ENCODE assay signal across 25 mouse cellular contexts in the genomic region with DNA sequence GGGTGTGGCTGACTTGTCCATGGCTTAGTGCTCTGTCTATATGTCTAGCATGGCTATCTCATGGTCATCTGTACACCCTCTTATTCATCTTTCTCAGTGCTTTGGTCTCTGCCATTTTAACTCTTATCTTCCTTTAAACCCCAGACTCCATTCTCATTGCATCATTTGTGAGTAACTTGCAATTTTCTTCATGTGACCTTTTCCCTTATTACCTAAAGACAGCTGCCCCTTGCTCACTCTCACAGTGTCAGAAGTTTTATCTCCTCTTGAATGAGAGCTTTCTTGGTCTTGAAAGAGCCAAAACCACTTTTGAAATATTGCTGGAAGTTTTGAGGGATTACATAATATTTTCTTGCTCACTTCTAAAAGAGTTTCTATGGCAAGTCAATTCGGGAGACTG.
"Had no signal": no experiment of that assay in that cellular context is flagged by ENCODE, and none has a peak within 500 bp of the region (broad histone marks: within the 10 kb centered on the region; RNA-seq: fewer than 3 reads in every experiment).

No protein-coding gene starts in this region.

- H3K36me3 ChIP-seq: embryonic facial prominence, embryonic 12.5 days; embryonic facial prominence, embryonic 13.5 days; embryonic facial prominence, embryonic 15.5 days; forebrain, embryonic 10.5 days; forebrain, embryonic 12.5 days; forebrain, embryonic 15.5 days; heart, embryonic 10.5 days had no signal

- H3K27me3 ChIP-seq: embryonic facial prominence, embryonic 12.5 days; embryonic facial prominence, embryonic 13.5 days; embryonic facial prominence, embryonic 15.5 days; forebrain, embryonic 12.5 days; forebrain, embryonic 13.5 days; forebrain, embryonic 15.5 days had no signal

- H3K27ac ChIP-seq: embryonic facial prominence, embryonic 12.5 days; embryonic facial prominence, embryonic 13.5 days; embryonic facial prominence, embryonic 15.5 days; forebrain, embryonic 10.5 days; forebrain, embryonic 12.5 days; forebrain, embryonic 13.5 days; forebrain, embryonic 15.5 days; gastrocnemius, adult 2 months; heart, adult 2 months; heart, embryonic 10.5 days had no signal

- DNase-seq: cerebellum, adult 9-11 months; cerebellum, postnatal 10 days; cerebellum, postnatal 14 days; cerebellum, postnatal 25 days; cerebellum, postnatal 36 days; embryo, embryonic 11 days; forebrain, postnatal 0 days; gastrocnemius, adult 2 months; gastrocnemius, postnatal 10 days; gastrocnemius, postnatal 14 days; gastrocnemius, postnatal 25 days; gastrocnemius, postnatal 36 days; heart, adult 11 months; heart, adult 18-20 months; heart, adult 2 months had no signal

- H3K4me3 ChIP-seq: embryonic facial prominence, embryonic 12.5 days; embryonic facial prominence, embryonic 13.5 days; embryonic facial prominence, embryonic 15.5 days; erythroblast, embryonic 14.5 days; forebrain, embryonic 10.5 days; forebrain, embryonic 12.5 days; forebrain, embryonic 13.5 days; forebrain, embryonic 15.5 days; gastrocnemius, adult 2 months; heart, adult 2 months; heart, embryonic 10.5 days had no signal

- H3K4me2 ChIP-seq: embryonic facial prominence, embryonic 12.5 days; embryonic facial prominence, embryonic 13.5 days; embryonic facial prominence, embryonic 15.5 days; forebrain, embryonic 12.5 days; forebrain, embryonic 13.5 days; forebrain, embryonic 15.5 days; heart, embryonic 11.5 days had no signal

- H3K9me3 ChIP-seq: embryonic facial prominence, embryonic 12.5 days; embryonic facial prominence, embryonic 13.5 days; embryonic facial prominence, embryonic 15.5 days; forebrain, embryonic 10.5 days; forebrain, embryonic 13.5 days; forebrain, embryonic 15.5 days; heart, embryonic 10.5 days had no signal

- H3K4me1 ChIP-seq: embryonic facial prominence, embryonic 12.5 days; embryonic facial prominence, embryonic 13.5 days; embryonic facial prominence, embryonic 15.5 days; forebrain, embryonic 10.5 days; forebrain, embryonic 12.5 days; forebrain, embryonic 13.5 days; forebrain, embryonic 15.5 days; heart, embryonic 10.5 days had no signal
